Mouse (Mus musculus) neural tube, embryonic 12.5 days (tissue): ENCODE measurements at regions not wholly inside any gene's neighbourhood (a gene's known extent, or its start where the extent isn't known, plus 50 kb on each side); places are given as distances from the start of the nearest gene placed in this dataset.
A peak's percentile ranks its signal among the peaks of the same experiment; 100 is the strongest.

Experiments
- ATAC-seq: fragments of 200-750 bp; cut with Nextera tagmentation; 2 replicates; pipeline ENCODE4 v1.8.0; 2017; ENCODE audit warnings: low read depth, mild to moderate bottlenecking, moderate TSS enrichment, moderate library complexity; ENCODE audit not compliant: low FRiP score
- H3K27ac ChIP-seq: fragments of 300-500 bp; sonication (generic); 2 replicates; pipeline ENCODE4 v1.5.1; 2016
- H3K27me3 ChIP-seq: fragments of 300-500 bp; sonication (generic); replicated peaks from 2 replicates; pipeline ENCODE4 v1.6.1; 2016; ENCODE audit warnings: mild to moderate bottlenecking
- H3K36me3 ChIP-seq: fragments of 300-500 bp; sonication (generic); 2 replicates; pipeline ENCODE4 v1.6.1; 2016; ENCODE audit warnings: mild to moderate bottlenecking
- H3K4me1 ChIP-seq: fragments of 300-500 bp; sonication (generic); 2 replicates; pipeline ENCODE4 v1.6.1; 2016
- H3K4me2 ChIP-seq: fragments of 300-500 bp; sonication (generic); replicated peaks from 2 replicates; pipeline ENCODE4 v1.6.1; 2016; ENCODE audit warnings: mild to moderate bottlenecking
- H3K4me3 ChIP-seq: fragments of 300-500 bp; sonication (generic); 2 replicates; pipeline ENCODE4 v1.5.1; 2016
- H3K9ac ChIP-seq: fragments of 300-500 bp; sonication (generic); 2 replicates; pipeline ENCODE4 v1.6.1; 2016; ENCODE audit warnings: mild to moderate bottlenecking
- H3K9me3 ChIP-seq: fragments of 300-500 bp; sonication (generic); 2 replicates; pipeline ENCODE4 v1.6.1; 2016; ENCODE audit warnings: mild to moderate bottlenecking
- WGBS: fragments of 180-500 bp; shearing (Covaris S2); methylation state at CpG from one replicate; pipeline ENCODE4 v1.1.7; 2016; 5-methylcytosine and 5-hydroxymethylcytosine counted together

DNA sequence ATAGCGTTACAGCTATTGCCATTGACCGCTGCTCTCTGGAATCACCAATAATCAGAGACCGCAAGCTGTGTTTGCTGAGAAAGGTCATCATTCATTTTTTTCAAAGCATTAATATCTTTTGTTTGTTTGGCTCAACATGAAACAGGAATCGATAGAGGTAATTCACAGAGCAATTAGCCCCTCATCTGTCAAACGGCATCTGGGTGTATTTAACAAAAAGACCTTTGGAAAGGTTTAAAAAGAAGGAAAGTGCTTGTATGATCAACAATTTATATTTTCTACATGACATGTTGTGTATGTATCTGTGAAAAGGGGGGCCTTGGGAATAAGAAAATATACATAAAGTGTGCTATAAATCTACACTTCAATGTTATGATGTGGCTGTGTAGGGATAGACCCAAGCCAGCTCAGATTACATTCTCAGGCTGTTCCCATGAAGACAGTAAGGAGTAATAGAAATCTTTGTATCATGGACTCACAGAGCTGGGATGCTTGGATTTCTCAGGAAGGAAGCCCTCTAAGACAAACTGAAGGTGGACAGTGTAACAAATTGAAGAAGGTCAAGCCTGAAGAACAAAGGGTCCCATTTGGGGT lies 117.0 kb downstream of the Gm10295 start:
- Histone ChIP-seq H3K27me3 (no peaks in the 10 kb centered on the region), H3K4me3 (no peak overlapping the region), H3K27ac (no peak overlapping the region), H3K9ac (no peak overlapping the region), H3K9me3 (no peaks in the 10 kb centered on the region), H3K4me2 (no peak overlapping the region), H3K4me1 (no peaks in the 10 kb centered on the region), H3K36me3 (no peaks in the 10 kb centered on the region)
- WGBS = 62% methylated on average over 5 of the region's 5 CpGs
- no peak for ATAC-seq

- Histone ChIP-seq H3K4me2 (no peak overlapping the region), H3K9me3 (no peaks in the 10 kb centered on the region), H3K36me3 (no peaks in the 10 kb centered on the region), H3K27ac (no peak overlapping the region), H3K4me1 (no peaks in the 10 kb centered on the region), H3K9ac (no peak overlapping the region), H3K4me3 (no peak overlapping the region), H3K27me3 (no peaks in the 10 kb centered on the region)
- no peak for ATAC-seq
- WGBS = 84% methylated on average over 8 of the region's 8 CpGs
Observed at GRCm38 (mm10) chr7:71232821-71233815, 118.2 kb downstream of the Gm10295 start.

DNA sequence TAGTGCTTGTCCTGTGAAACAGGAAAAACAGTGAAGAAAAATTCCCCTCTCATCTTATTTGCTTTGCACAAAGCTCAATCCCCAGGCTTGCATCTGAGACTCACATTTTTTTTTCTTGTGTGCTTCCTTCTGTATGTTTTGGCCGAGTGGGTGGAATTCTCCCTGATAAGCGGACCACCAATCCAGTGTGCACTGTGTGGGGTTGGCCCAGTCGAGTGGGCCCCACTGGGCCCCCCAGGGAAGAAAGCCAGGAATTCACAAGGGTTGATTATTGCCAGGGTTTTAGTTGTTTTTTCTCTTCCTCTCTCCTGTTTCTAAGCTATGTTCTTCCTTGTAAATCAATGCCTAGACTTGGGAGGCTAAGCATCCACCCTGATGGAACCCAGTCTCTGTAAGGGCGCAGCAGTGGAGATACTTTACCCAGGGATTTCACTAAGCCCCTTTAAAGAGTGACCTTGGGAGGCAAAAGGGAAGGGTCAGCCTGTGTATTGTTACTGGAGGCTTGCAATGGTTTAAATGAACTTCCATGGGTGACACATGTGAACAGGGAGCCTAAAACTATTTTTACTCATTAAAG lies 120.3 kb downstream of the Gm10295 start:
- no peaks in the 10 kb centered on the region for H3K9me3 ChIP-seq
- ATAC-seq = no peak
- H3K36me3 ChIP-seq = no peaks in the 10 kb centered on the region

DNA sequence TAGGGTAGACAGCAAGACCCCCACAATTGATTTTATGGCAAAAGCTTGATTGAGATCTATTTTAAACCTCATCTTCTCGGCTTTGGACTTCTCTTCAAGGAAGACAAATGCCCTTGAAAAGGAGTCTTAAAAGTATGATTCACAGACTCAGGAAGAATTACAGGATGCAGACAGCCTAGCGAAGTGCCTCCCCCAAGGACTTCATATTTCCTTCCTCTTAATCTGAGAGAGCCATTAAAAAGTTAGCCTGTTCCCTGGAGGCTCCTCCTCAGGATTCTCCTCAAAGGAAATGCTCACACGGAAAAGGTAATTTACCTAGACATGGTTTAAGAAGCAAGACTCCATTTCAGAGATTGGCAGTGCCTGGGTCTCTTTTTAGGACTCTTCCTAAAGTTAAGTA lies 122.1 kb downstream of the Gm10295 start:
- Histone ChIP-seq H3K4me1 (no peaks in the 10 kb centered on the region), H3K9ac (no peak overlapping the region), H3K27ac (no peak overlapping the region), H3K4me3 (no peak overlapping the region), H3K9me3 (no peaks in the 10 kb centered on the region), H3K27me3 (no peaks in the 10 kb centered on the region), H3K4me2 (no peak overlapping the region), H3K36me3 (no peaks in the 10 kb centered on the region)
- no peak for ATAC-seq
- 72% methylated on average over 3 of the region's 3 CpGs for WGBS

More for the DNA sequence above, 120.3 kb downstream of the Gm10295 start:
- Histone ChIP-seq H3K9ac (no peak overlapping the region), H3K27me3 (no peaks in the 10 kb centered on the region), H3K4me1 (no peaks in the 10 kb centered on the region), H3K4me2 (no peak overlapping the region), H3K27ac (no peak overlapping the region), H3K4me3 (no peak overlapping the region)
- WGBS = 70% methylated on average over 4 of the region's 4 CpGs

- H3K4me1 ChIP-seq = no peaks in the 10 kb centered on the region
- no peak overlapping the region for H3K27ac ChIP-seq
- no peak for ATAC-seq
- WGBS = 85% methylated on average over 9 of the region's 9 CpGs
- H3K9me3 ChIP-seq = no peaks in the 10 kb centered on the region
- no peaks in the 10 kb centered on the region for H3K27me3 ChIP-seq
- H3K9ac ChIP-seq = no peak overlapping the region
- no peak overlapping the region for H3K4me2 ChIP-seq
- H3K4me3 ChIP-seq = no peak overlapping the region
- H3K36me3 ChIP-seq = no peaks in the 10 kb centered on the region
Observed at GRCm38 (mm10) chr7:71224320-71224865, 126.9 kb downstream of the Gm10295 start.

- no peak overlapping the region for H3K9ac ChIP-seq
- no peak overlapping the region for H3K4me2 ChIP-seq
- H3K4me1 ChIP-seq = no peaks in the 10 kb centered on the region
- WGBS = 76% methylated on average over 17 of the region's 17 CpGs
- no peak overlapping the region for H3K27ac ChIP-seq
- H3K9me3 ChIP-seq = no peaks in the 10 kb centered on the region
- no peaks in the 10 kb centered on the region for H3K36me3 ChIP-seq
- no peaks in the 10 kb centered on the region for H3K27me3 ChIP-seq
- no peak overlapping the region for H3K4me3 ChIP-seq
- ATAC-seq = no peak
Observed at GRCm38 (mm10) chr7:71223513-71224319, 127.6 kb downstream of the Gm10295 start.

DNA sequence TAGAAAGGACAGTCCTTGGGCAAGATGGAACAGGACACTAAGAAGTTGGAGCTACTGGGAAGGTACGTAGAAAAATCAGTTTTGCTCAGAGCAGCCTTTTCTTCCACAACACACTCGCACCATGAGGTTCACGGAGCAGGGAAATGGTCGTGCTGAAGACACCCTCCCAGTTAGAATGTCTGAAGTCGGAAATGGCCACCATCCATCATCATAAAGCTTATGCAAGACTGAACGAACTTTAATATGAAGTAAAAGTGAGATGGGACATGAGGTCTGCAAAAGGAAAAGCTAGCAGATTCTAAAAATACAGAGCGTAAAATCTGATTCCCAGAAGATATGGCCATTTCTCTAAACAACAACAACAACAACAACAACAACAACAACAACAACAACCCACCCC lies 133.9 kb downstream of the Gm10295 start:
- H3K4me2 ChIP-seq = no peak overlapping the region
- H3K4me3 ChIP-seq = no peak overlapping the region
- no peaks in the 10 kb centered on the region for H3K27me3 ChIP-seq
- H3K36me3 ChIP-seq = no peaks in the 10 kb centered on the region
- no peaks in the 10 kb centered on the region for H3K4me1 ChIP-seq
- no peak overlapping the region for H3K9ac ChIP-seq
- 85% methylated on average over 7 of the region's 7 CpGs for WGBS
- H3K27ac ChIP-seq = no peak overlapping the region
- ATAC-seq = no peak
- H3K9me3 ChIP-seq = no peaks in the 10 kb centered on the region

DNA sequence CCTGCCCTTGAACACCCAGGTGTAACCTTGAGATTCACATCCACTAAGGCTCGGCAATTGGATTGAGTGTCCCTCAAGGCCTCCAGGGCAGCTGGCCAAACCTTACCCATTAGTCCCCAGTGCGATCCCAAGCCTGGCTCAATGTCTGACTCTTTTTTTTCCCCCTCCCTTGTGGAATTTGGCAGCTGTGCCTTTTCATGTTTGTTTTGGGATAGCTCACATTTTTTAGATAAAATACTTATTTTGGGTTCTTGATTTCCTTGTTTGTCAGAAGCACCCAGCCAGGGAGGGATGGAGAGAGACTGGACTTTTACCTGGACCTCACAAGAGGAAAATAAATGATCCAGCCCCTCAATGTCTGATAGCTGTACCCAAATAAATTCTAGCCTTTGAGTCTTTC lies 134.5 kb downstream of the Gm10295 start:
- Histone ChIP-seq H3K4me2 (no peak overlapping the region), H3K27me3 (no peaks in the 10 kb centered on the region), H3K27ac (no peak overlapping the region), H3K4me1 (no peaks in the 10 kb centered on the region), H3K9ac (no peak overlapping the region), H3K4me3 (no peak overlapping the region), H3K36me3 (no peaks in the 10 kb centered on the region), H3K9me3 (no peaks in the 10 kb centered on the region)
- WGBS = 59% methylated on average over 2 of the region's 2 CpGs
- no peak for ATAC-seq

GRCm38 (mm10) chr7:71214500-71215055 lies 136.7 kb downstream of the Gm10295 start:
- Histone ChIP-seq H3K27me3 (no peaks in the 10 kb centered on the region), H3K4me2 (no peak overlapping the region), H3K9me3 (no peaks in the 10 kb centered on the region), H3K36me3 (no peaks in the 10 kb centered on the region), H3K27ac (no peak overlapping the region), H3K9ac (no peak overlapping the region), H3K4me3 (no peak overlapping the region), H3K4me1 (no peaks in the 10 kb centered on the region)
- WGBS = 56% methylated on average over 13 of the region's 13 CpGs
- no peak for ATAC-seq

GRCm38 (mm10) chr7:71193131-71193530 lies 158.2 kb downstream of the Gm10295 start:
- H3K27ac ChIP-seq = no peak overlapping the region
- no peak overlapping the region; the same call in 1 of the 2 replicates for H3K4me2 ChIP-seq
- H3K27me3 ChIP-seq = no peaks in the 10 kb centered on the region
- no peaks in the 10 kb centered on the region for H3K36me3 ChIP-seq
- no peak for ATAC-seq
- no peaks in the 10 kb centered on the region for H3K9me3 ChIP-seq
- no peaks in the 10 kb centered on the region for H3K4me1 ChIP-seq
- WGBS = 35% methylated on average over 7 of the region's 7 CpGs
- no peak overlapping the region for H3K4me3 ChIP-seq
- no peak overlapping the region for H3K9ac ChIP-seq

GRCm38 (mm10) chr7:71190161-71190711 lies 161.0 kb downstream of the Gm10295 start:
- no peak overlapping the region for H3K4me3 ChIP-seq
- H3K9ac ChIP-seq = no peak overlapping the region
- no peaks in the 10 kb centered on the region for H3K9me3 ChIP-seq
- no peaks in the 10 kb centered on the region for H3K36me3 ChIP-seq
- ATAC-seq = peak; percentile 78
- no peak overlapping the region for H3K27ac ChIP-seq
- WGBS = 35% methylated on average over 12 of the region's 12 CpGs
- no peaks in the 10 kb centered on the region for H3K27me3 ChIP-seq
- no peaks in the 10 kb centered on the region for H3K4me1 ChIP-seq
- H3K4me2 ChIP-seq = no peak overlapping the region
